In the genomic region with DNA sequence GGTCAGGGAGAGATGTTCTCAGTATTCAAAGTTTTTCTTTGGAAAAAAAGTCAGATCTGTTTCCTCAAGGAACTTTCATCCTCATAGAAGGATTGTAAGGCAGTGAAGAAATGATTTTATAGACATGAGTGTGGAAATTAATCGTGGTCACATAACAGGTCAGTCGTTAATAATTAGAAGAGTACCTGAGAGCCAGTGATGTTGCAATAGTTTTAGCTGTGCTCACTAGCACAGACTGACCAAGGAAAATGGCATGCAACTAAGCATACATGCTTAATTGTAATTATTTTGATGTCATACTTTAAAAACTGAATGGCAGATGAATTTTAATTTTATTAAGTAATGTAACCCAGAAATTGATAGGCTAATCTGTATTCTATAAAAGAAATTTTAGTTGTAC, we compare ENCODE assay signal across 43 mouse cellular contexts. TPM values are rescaled to one million over a fixed set of nuclear protein-coding genes. Genes with fewer than 3 reads are reported as not detected.
"Had no signal": no experiment of that assay in that cellular context is flagged by ENCODE, and none has a peak within 500 bp of the region (broad histone marks: within the 10 kb centered on the region; RNA-seq: fewer than 3 reads in every experiment).

No protein-coding gene starts in this region.

- H3K4me2 ChIP-seq: heart, embryonic 11.5 days; heart, embryonic 12.5 days; heart, embryonic 13.5 days; heart, embryonic 15.5 days; hindbrain, embryonic 12.5 days; hindbrain, embryonic 13.5 days; hindbrain, embryonic 14.5 days; hindbrain, embryonic 15.5 days; intestine, embryonic 15.5 days; kidney, embryonic 15.5 days had no signal

- DNase-seq: heart, postnatal 10 days; heart, postnatal 14 days; heart, postnatal 36 days; heart, postnatal 4 days; kidney, adult 11 months; kidney, adult 18-20 months; kidney, adult 2 months; kidney, adult 8-10 months; kidney, adult 9 months; kidney, postnatal 10 days; kidney, postnatal 14 days; kidney, postnatal 25 days; kidney, postnatal 36 days; kidney, postnatal 4 days; layer of hippocampus, adult 9-11 months; layer of hippocampus, postnatal 36 days had no signal

- H3K4me1 ChIP-seq: heart, embryonic 10.5 days; heart, embryonic 12.5 days; heart, embryonic 13.5 days; heart, embryonic 15.5 days; hindbrain, embryonic 10.5 days; hindbrain, embryonic 12.5 days; hindbrain, embryonic 13.5 days; hindbrain, embryonic 15.5 days; intestine, embryonic 15.5 days; kidney, embryonic 15.5 days had no signal

- H3K27ac ChIP-seq: heart, embryonic 10.5 days; heart, embryonic 13.5 days; heart, embryonic 15.5 days; hindbrain, embryonic 10.5 days; hindbrain, embryonic 12.5 days; hindbrain, embryonic 13.5 days; hindbrain, embryonic 14.5 days; hindbrain, embryonic 15.5 days; hindbrain, postnatal 0 days; intestine, embryonic 15.5 days; kidney, embryonic 15.5 days; kidney, postnatal 0 days; layer of hippocampus, adult 2 months had no signal

- H3K4me3 ChIP-seq: heart, embryonic 10.5 days; heart, embryonic 12.5 days; heart, embryonic 13.5 days; heart, embryonic 15.5 days; hindbrain, embryonic 10.5 days; hindbrain, embryonic 12.5 days; hindbrain, embryonic 13.5 days; hindbrain, embryonic 15.5 days; intestine, embryonic 15.5 days; kidney, embryonic 15.5 days; layer of hippocampus, adult 2 months had no signal

- H3K27me3 ChIP-seq: heart, embryonic 12.5 days; heart, embryonic 13.5 days; heart, embryonic 15.5 days; hindbrain, embryonic 12.5 days; hindbrain, embryonic 13.5 days; hindbrain, embryonic 15.5 days; intestine, embryonic 15.5 days; kidney, embryonic 15.5 days had no signal

- H3K9ac ChIP-seq: heart, embryonic 12.5 days; heart, embryonic 13.5 days; heart, embryonic 15.5 days; hindbrain, embryonic 12.5 days; hindbrain, embryonic 13.5 days; hindbrain, embryonic 14.5 days; hindbrain, embryonic 15.5 days; intestine, embryonic 15.5 days; kidney, embryonic 15.5 days had no signal

- ATAC-seq: hindbrain, embryonic 16.5 days; hindbrain, postnatal 0 days; inflammation-experienced regulatory T-cells, adult 6 months; intestine, embryonic 15.5 days; intestine, embryonic 16.5 days; intestine, postnatal 0 days had no signal

- H3K9me3 ChIP-seq: heart, embryonic 10.5 days; heart, embryonic 12.5 days; heart, embryonic 13.5 days; heart, embryonic 15.5 days; hindbrain, embryonic 10.5 days; hindbrain, embryonic 12.5 days; hindbrain, embryonic 13.5 days; hindbrain, embryonic 15.5 days; intestine, embryonic 15.5 days; kidney, embryonic 15.5 days had no signal

- H3K36me3 ChIP-seq: heart, embryonic 15.5 days; intestine, embryonic 15.5 days had no signal

RNA-seq across cellular contexts. Expression of gene Lrrc19, which starts 30.7 kb away (rescaled TPM):
- total RNA-seq: heart, adult 8-10 months; heart, postnatal 10 days; heart, postnatal 14 days; heart, postnatal 25 days; heart, postnatal 36 days; heart, postnatal 4 days; hematopoietic stem cell, adult 5-6 weeks; hindbrain, postnatal 0 days; layer of hippocampus, adult 18-20 months; layer of hippocampus, adult 2 months; layer of hippocampus, adult 8-10 months; layer of hippocampus, postnatal 10 days; layer of hippocampus, postnatal 14 days; layer of hippocampus, postnatal 25 days; layer of hippocampus, postnatal 36 days had no signal

RNA-seq across cellular contexts. Expression of gene Tek, which starts 58.4 kb away (rescaled TPM):
- polyA plus RNA-seq: inflammation-experienced regulatory T-cells, adult 6 months had no signal
